Mouse (Mus musculus): ENCODE data around the gene Asic2. TPM values are rescaled to one million over a fixed set of nuclear protein-coding genes. Genes with fewer than 3 reads are reported as not detected.

Gene Asic2
- polyA plus RNA-seq, 1 experiment from 2014 or later: 13.9 TPM

- Histone ChIP-seq H3K4me2 (no peak overlapping the region), H3K9ac (no peak overlapping the region), H3K27me3 (replicated peaks) (no peaks in the 10 kb centered on the region), H3K9me3 (no peaks in the 10 kb centered on the region), H3K4me1 (no peaks in the 10 kb centered on the region; the same call in 1 of the 2 replicates), H3K36me3 (replicated peaks) (no peaks in the 10 kb centered on the region), H3K4me3 (no peak overlapping the region), H3K27ac (no peak overlapping the region)
- 86% methylated on average over 9 of the region's 9 CpGs for WGBS
- ATAC-seq (replicated peaks): no peak
Observed at GRCm38 (mm10) chr11:81223361-81223760, 744.9 kb downstream of the Asic2 start.

GRCm38 (mm10) chr11:81220786-81221185 lies 747.5 kb downstream of the Asic2 start:
- Histone ChIP-seq H3K4me2 (no peak overlapping the region), H3K9ac (no peak overlapping the region), H3K4me1 (no peaks in the 10 kb centered on the region; the same call in 1 of the 2 replicates), H3K27me3 (replicated peaks) (no peaks in the 10 kb centered on the region), H3K9me3 (no peaks in the 10 kb centered on the region), H3K36me3 (replicated peaks) (no peaks in the 10 kb centered on the region), H3K4me3 (no peak overlapping the region), H3K27ac (no peak overlapping the region)
- whole genome bisulfite sequencing: 87% methylated on average over 4 of the region's 4 CpGs
- ATAC-seq (replicated peaks): no peak

DNA sequence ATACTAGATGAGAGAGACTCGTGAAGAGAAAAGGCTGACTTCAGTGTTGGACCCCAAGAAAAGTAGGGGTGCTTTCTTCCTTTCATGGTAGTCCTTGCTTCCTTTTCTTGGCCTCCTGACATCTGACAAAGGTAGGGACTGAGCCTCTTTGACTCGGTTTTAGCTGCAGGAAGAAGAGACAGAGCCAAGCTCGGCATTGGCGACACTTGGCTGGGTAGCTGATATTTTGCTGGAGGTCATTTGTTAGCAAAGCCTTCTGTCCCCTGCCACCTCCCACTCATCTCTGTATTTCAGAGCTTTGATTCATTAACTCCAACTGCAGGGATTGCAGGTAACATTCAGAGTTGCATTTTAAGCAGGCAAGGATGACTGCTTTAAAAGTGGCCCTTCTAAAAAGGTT lies 762.8 kb downstream of the Asic2 start:
- WGBS: 66% methylated on average over 4 of the region's 4 CpGs
- Histone ChIP-seq H3K4me3 (no peak overlapping the region), H3K36me3 (replicated peaks) (no peaks in the 10 kb centered on the region), H3K9me3 (no peaks in the 10 kb centered on the region), H3K4me1 (no peaks in the 10 kb centered on the region), H3K9ac (no peak overlapping the region), H3K27ac (no peak overlapping the region), H3K4me2 (no peak overlapping the region), H3K27me3 (replicated peaks) (no peaks in the 10 kb centered on the region)
- ATAC-seq (replicated peaks): no peak

DNA sequence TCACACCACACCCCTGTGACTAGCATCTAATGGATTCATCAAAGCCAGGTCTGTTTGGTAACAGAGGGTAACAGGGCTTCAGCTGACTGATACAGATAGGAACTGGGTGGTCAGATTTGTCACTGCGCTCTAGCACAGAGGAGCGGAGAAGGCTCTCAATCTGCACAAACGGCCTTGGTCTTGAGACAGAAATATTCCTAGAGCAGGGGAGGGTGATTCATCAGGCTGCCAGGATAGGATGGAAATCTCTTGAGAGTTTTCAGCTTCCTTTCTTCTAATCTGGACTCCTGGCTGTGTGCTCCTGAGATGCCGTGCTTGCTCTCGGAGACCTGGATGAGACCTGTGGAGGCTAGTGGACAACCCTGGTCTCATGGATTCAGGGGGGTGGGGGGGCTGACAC lies 765.7 kb downstream of the Asic2 start:
- no peaks in the 10 kb centered on the region for H3K27me3 ChIP-seq (replicated peaks)
- no peak for ATAC-seq (replicated peaks)
- H3K9ac ChIP-seq: no peak overlapping the region
- no peak overlapping the region for H3K4me3 ChIP-seq
- H3K4me1 ChIP-seq: no peaks in the 10 kb centered on the region
- no peaks in the 10 kb centered on the region for H3K36me3 ChIP-seq (replicated peaks)
- no peak overlapping the region for H3K27ac ChIP-seq
- H3K4me2 ChIP-seq: no peak overlapping the region
- no peaks in the 10 kb centered on the region for H3K9me3 ChIP-seq
- WGBS: 87% methylated on average over 5 of the region's 5 CpGs

DNA sequence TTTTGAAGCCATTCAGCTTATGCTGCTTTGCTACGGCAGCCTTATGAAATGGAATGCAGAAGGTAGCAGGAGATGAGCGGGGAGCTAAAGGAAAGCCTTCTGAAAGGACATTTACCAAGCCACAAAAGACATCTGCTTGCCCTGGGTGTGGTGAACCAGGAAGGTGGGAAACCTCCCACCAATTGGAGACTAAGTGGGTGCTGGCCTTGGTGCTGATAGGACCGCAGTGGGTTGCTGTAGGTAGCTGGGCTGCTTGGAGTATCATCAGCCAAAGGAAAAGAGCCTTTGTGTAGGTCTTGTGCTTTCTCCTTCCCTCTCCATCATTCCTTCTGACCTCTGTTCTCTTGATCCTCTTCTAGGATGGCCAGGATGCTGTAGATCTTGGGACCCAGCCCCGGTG lies 774.4 kb downstream of the Asic2 start:
- Histone ChIP-seq H3K27ac (no peak overlapping the region), H3K4me1 (no peaks in the 10 kb centered on the region), H3K36me3 (replicated peaks) (no peaks in the 10 kb centered on the region), H3K9ac (no peak overlapping the region), H3K4me2 (no peak overlapping the region), H3K4me3 (no peak overlapping the region), H3K9me3 (no peaks in the 10 kb centered on the region), H3K27me3 (replicated peaks) (no peaks in the 10 kb centered on the region)
- 58% methylated on average over 4 of the region's 4 CpGs for WGBS
- no peak for ATAC-seq (replicated peaks)

DNA sequence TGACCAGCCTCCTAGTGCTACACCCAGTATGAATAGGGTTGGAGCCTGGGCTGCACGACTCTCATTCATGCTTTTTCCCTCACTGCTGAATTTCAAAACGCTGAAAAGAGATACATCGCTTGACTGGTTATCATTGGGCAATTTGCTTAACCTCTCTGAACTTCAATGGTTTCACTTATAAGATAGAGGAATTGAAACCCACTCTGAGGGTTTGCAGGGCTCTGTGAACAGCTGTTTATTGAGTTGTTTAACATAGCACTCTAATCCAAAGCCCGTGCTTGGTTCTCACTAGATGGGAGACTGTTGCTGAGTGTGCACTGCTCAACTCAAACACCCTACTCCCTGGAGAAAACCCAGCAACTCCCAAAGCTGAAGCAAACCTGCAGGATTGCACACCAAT lies 776.1 kb downstream of the Asic2 start:
- no peaks in the 10 kb centered on the region for H3K36me3 ChIP-seq (replicated peaks)
- no peaks in the 10 kb centered on the region for H3K4me1 ChIP-seq
- H3K4me3 ChIP-seq: no peak overlapping the region
- no peak for ATAC-seq (replicated peaks)
- WGBS: 77% methylated on average over 4 of the region's 4 CpGs
- no peak overlapping the region for H3K4me2 ChIP-seq
- no peak overlapping the region for H3K27ac ChIP-seq
- no peaks in the 10 kb centered on the region for H3K27me3 ChIP-seq (replicated peaks)
- no peak overlapping the region for H3K9ac ChIP-seq
- H3K9me3 ChIP-seq: no peaks in the 10 kb centered on the region

DNA sequence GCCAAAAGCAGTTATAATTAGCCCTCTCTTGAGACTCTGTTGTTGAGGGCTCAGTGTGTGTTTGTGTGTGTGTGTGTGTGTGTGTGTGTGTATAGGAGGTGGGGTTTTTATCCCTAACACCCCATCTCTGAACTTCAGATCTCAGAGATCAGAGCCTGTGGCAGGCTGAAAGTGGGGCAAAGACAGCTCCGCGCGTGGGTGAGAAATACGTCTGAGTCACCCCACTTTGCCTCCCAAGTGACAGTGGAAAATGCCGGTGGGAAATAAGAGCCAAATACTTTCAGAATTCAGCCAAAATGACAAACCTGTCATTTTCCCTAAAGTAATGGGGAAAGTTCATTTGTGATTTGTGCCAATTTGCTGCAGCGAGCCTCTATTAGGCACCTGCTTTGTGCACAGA lies 779.2 kb downstream of the Asic2 start:
- H3K9ac ChIP-seq: no peak overlapping the region
- no peaks in the 10 kb centered on the region for H3K27me3 ChIP-seq (replicated peaks)
- 92% methylated on average over 6 of the region's 6 CpGs for WGBS
- no peak for ATAC-seq (replicated peaks)
- H3K9me3 ChIP-seq: no peaks in the 10 kb centered on the region
- H3K4me1 ChIP-seq: no peaks in the 10 kb centered on the region
- H3K4me3 ChIP-seq: no peak overlapping the region
- no peaks in the 10 kb centered on the region for H3K36me3 ChIP-seq (replicated peaks)
- H3K4me2 ChIP-seq: no peak overlapping the region
- no peak overlapping the region for H3K27ac ChIP-seq

GRCm38 (mm10) chr11:81187851-81188250 lies 780.4 kb downstream of the Asic2 start:
- Histone ChIP-seq H3K9ac (no peak overlapping the region), H3K9me3 (no peaks in the 10 kb centered on the region), H3K27ac (no peak overlapping the region), H3K36me3 (replicated peaks) (no peaks in the 10 kb centered on the region), H3K4me2 (no peak overlapping the region), H3K4me3 (no peak overlapping the region), H3K4me1 (no peaks in the 10 kb centered on the region), H3K27me3 (replicated peaks) (no peaks in the 10 kb centered on the region)
- WGBS: 90% methylated on average over 3 of the region's 3 CpGs
- ATAC-seq (replicated peaks): no peak

GRCm38 (mm10) chr11:81184721-81185120 lies 783.5 kb downstream of the Asic2 start:
- Histone ChIP-seq H3K4me2 (no peak overlapping the region), H3K36me3 (replicated peaks) (no peaks in the 10 kb centered on the region), H3K4me1 (no peaks in the 10 kb centered on the region), H3K27me3 (replicated peaks) (no peaks in the 10 kb centered on the region), H3K9me3 (no peaks in the 10 kb centered on the region), H3K27ac (no peak overlapping the region), H3K9ac (no peak overlapping the region), H3K4me3 (no peak overlapping the region)
- WGBS: 72% methylated on average over 7 of the region's 7 CpGs
- no peak for ATAC-seq (replicated peaks)

DNA sequence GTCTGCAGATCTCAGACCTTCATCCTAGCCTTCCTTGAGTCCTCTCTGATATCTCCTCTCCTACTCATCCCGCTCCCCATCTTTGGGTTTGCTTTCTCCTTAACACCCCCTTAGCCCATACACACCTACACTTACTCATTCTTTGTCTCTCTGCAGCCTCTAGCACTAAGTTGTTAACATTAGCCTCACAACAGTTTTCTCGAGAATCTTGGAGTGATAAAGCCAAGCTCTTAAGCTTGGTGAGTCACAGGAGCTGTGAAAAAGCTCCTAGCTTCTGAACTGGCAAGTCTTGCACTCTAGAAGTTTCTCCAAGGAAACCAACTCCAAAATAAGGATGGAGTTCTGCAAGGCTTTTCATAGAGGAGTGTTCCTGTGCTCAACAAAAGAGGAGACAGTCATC lies 803.4 kb downstream of the Asic2 start:
- H3K27me3 ChIP-seq (replicated peaks): no peaks in the 10 kb centered on the region
- no peak overlapping the region for H3K27ac ChIP-seq
- 86% methylated on average over 2 of the region's 2 CpGs for WGBS
- no peaks in the 10 kb centered on the region for H3K4me1 ChIP-seq
- H3K9me3 ChIP-seq: no peaks in the 10 kb centered on the region
- no peaks in the 10 kb centered on the region for H3K36me3 ChIP-seq (replicated peaks)
- no peak overlapping the region for H3K4me2 ChIP-seq
- ATAC-seq (replicated peaks): no peak
- no peak overlapping the region for H3K9ac ChIP-seq
- no peak overlapping the region for H3K4me3 ChIP-seq

DNA sequence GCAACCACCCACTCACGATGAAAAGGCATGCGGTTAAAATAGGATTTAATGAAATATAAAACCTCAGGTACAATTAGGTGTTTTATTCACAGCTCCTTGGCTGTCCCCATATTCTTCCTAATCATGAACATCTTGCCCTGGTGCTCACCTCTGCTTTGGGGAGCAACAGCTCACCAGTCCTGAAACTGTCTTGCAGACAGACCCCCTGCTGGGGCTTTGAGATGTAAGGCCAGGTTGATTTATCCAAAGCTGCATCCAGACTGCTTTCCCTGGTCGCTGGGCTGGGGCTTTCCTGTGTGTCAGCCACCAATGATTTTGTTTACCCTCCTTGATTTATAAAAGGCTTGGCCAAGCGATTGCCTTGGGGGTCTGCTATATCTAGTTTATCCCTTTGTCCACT lies 805.2 kb downstream of the Asic2 start:
- no peaks in the 10 kb centered on the region for H3K36me3 ChIP-seq (replicated peaks)
- no peak overlapping the region for H3K9ac ChIP-seq
- H3K27ac ChIP-seq: no peak overlapping the region
- H3K9me3 ChIP-seq: no peaks in the 10 kb centered on the region
- WGBS: 66% methylated on average over 4 of the region's 4 CpGs
- no peak overlapping the region for H3K4me3 ChIP-seq
- ATAC-seq (replicated peaks): no peak
- H3K4me1 ChIP-seq: no peaks in the 10 kb centered on the region
- H3K27me3 ChIP-seq (replicated peaks): no peaks in the 10 kb centered on the region
- no peak overlapping the region for H3K4me2 ChIP-seq

DNA sequence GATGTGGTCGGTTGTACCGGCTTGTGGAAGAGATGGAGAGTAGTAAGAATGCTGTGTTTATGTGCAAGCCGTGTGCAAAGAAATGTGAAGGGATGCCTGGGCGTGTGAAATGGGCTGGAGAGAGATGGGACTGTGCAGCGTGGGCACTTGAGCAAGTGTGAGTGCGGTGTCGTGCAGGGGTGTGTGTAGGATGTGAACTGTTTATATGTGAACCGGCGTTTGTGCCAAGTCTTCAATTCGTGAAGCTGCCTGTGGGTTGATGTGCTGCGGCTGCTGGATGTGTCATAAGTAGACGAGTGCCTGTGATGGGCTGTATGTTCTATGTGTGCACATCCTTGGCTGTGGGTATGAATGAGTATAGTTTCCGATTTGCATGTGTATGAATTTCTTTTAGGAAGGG lies 814.4 kb downstream of the Asic2 start:
- 9% methylated on average over 13 of the region's 13 CpGs for WGBS
- peak; percentile 57 for ATAC-seq (replicated peaks)
- no peaks in the 10 kb centered on the region for H3K36me3 ChIP-seq (replicated peaks)
- peak overlapping the region; percentile 71 for H3K4me3 ChIP-seq
- H3K4me1 ChIP-seq: peaks cover 27% of the 10 kb centered on the region
- 0 out of 2 replicates have a peak overlapping the region, but pooled peaks have one; percentile 28 for H3K27ac ChIP-seq
- H3K27me3 ChIP-seq (replicated peaks): peaks cover 13% of the 10 kb centered on the region
- H3K9me3 ChIP-seq: no peaks in the 10 kb centered on the region
- H3K9ac ChIP-seq: no peak overlapping the region
- peak overlapping the region; percentile 95 for H3K4me2 ChIP-seq

GRCm38 (mm10) chr11:81153161-81153840 lies 815.0 kb downstream of the Asic2 start:
- ATAC-seq (replicated peaks): peak; percentile 88
- WGBS: under 1% methylated on average over 57 of the region's 57 CpGs

More at GRCm38 (mm10) chr11:81153161-81153840, 815.0 kb downstream of the Asic2 start:
- Histone ChIP-seq H3K4me1 (peaks cover 31% of the 10 kb centered on the region), H3K9me3 (no peaks in the 10 kb centered on the region), H3K27me3 (replicated peaks) (peaks cover 13% of the 10 kb centered on the region), H3K27ac (peak overlapping the region; percentile 75), H3K9ac (peak overlapping the region; percentile 67), H3K36me3 (replicated peaks) (no peaks in the 10 kb centered on the region), H3K4me2 (peak overlapping the region; percentile 95), H3K4me3 (peak overlapping the region; percentile 71)

All from midbrain, embryonic 15.5 days (tissue).